31 mouse cellular contexts compared by ENCODE assay signal in the genomic region with DNA sequence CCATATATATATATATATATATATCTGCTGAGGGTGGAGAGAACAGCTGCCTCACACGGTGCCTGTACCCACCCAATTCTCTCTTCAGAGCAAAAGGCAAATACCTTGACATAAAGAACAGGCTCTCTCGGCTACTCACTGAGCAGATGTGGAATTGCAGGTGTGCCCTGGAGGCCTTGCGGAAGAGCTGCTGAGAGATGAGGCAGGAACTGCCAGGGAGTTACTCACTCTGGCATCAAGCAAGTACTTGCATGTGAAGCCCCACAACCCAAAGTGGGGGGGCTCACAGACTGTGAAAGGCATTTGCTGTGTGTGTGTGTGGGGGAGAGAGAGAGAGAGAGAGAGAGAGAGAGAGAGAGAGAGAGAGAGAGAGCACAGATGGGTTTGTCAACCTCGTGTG. TPM values are rescaled to one million over a fixed set of nuclear protein-coding genes. Genes with fewer than 3 reads are reported as not detected.
A peak's percentile ranks its signal among the peaks of the same experiment; 100 is the strongest.
DNase-seq lines count a peak whose midpoint lies in the region; ATAC-seq and TF ChIP-seq lines count a peak whose summit lies in the region.
"Had no signal": no experiment of that assay in that cellular context is flagged by ENCODE, and none has a peak within 500 bp of the region (broad histone marks: within the 10 kb centered on the region; RNA-seq: fewer than 3 reads in every experiment).

No protein-coding gene starts in this region.

- no peak for TF ChIP-seq CTCF in stomach, postnatal 0 days (IDR thresholded peaks at IDR 0.05; ENCODE audit: low read depth)

- intact Hi-C loops in left cerebral cortex, postnatal 25 days (cut with DNase I): no loop called here

- TF ChIP-seq EP300 in stomach, postnatal 0 days (optimal IDR thresholded peaks at IDR 0.05): no peak

- H3K4me2 ChIP-seq in embryonic facial prominence, embryonic 14.5 days (ENCODE audit: low read depth, low read length): no peak overlapping the region
- no peak overlapping the region for H3K4me2 ChIP-seq in heart, embryonic 13.5 days
- H3K4me2 ChIP-seq in stomach, postnatal 0 days (replicated peaks; ENCODE audit: low read depth): no peak overlapping the region
- H3K4me2 ChIP-seq: embryonic facial prominence, embryonic 12.5 days; forebrain, embryonic 13.5 days; heart, embryonic 11.5 days; heart, embryonic 15.5 days; hindbrain, embryonic 13.5 days had no signal

- H3K36me3 ChIP-seq in embryonic facial prominence, embryonic 14.5 days (ENCODE audit: control insufficient read depth, insufficient read depth, low read length): no peaks in the 10 kb centered on the region
- no peaks in the 10 kb centered on the region for H3K36me3 ChIP-seq in embryonic facial prominence, embryonic 10.5 days (replicated peaks)
- peaks cover 29% of the 10 kb centered on the region for H3K36me3 ChIP-seq in heart, embryonic 13.5 days
- H3K36me3 ChIP-seq in stomach, postnatal 0 days (ENCODE audit: control insufficient read depth, insufficient read depth, low read length): no peaks in the 10 kb centered on the region
- H3K36me3 ChIP-seq: embryonic facial prominence, embryonic 12.5 days; heart, embryonic 15.5 days; hindbrain, embryonic 10.5 days; hindbrain, embryonic 13.5 days had no signal

- no peak overlapping the region for H3K27ac ChIP-seq in embryonic facial prominence, embryonic 14.5 days (replicated peaks; ENCODE audit: low read depth, low read length)
- H3K27ac ChIP-seq in embryonic facial prominence, embryonic 10.5 days (replicated peaks): no peak overlapping the region
- no peak overlapping the region for H3K27ac ChIP-seq in heart, embryonic 13.5 days (replicated peaks)
- H3K27ac ChIP-seq in stomach, postnatal 0 days (replicated peaks): peak overlapping the region; percentile 13; the same call in 1 of the 2 replicates
- H3K27ac ChIP-seq: embryonic facial prominence, embryonic 12.5 days; forebrain, embryonic 13.5 days; hindbrain, embryonic 13.5 days had no signal

- no peak overlapping the region for H3K9ac ChIP-seq in embryonic facial prominence, embryonic 14.5 days (ENCODE audit: low read depth, low read length)
- peak overlapping the region; percentile 24; the same call in 1 of the 2 replicates for H3K9ac ChIP-seq in heart, embryonic 13.5 days
- no peak overlapping the region for H3K9ac ChIP-seq in stomach, postnatal 0 days (ENCODE audit: low read length)
- H3K9ac ChIP-seq: embryonic facial prominence, embryonic 12.5 days; forebrain, embryonic 13.5 days; forebrain, postnatal 0 days; heart, embryonic 15.5 days; hindbrain, embryonic 13.5 days had no signal

- no peaks in the 10 kb centered on the region for H3K27me3 ChIP-seq in embryonic facial prominence, embryonic 14.5 days (replicated peaks; ENCODE audit: control insufficient read depth, insufficient read depth, low read length)
- no peaks in the 10 kb centered on the region for H3K27me3 ChIP-seq in embryonic facial prominence, embryonic 10.5 days (replicated peaks; ENCODE audit: low read depth, poor library complexity, severe bottlenecking)
- H3K27me3 ChIP-seq in heart, embryonic 13.5 days (replicated peaks): no peaks in the 10 kb centered on the region
- H3K27me3 ChIP-seq in stomach, postnatal 0 days (ENCODE audit: control insufficient read depth, insufficient read depth, low read length): no peaks in the 10 kb centered on the region
- H3K27me3 ChIP-seq: embryonic facial prominence, embryonic 12.5 days; forebrain, embryonic 13.5 days; heart, embryonic 15.5 days; hindbrain, embryonic 13.5 days had no signal

- peaks cover 12% of the 10 kb centered on the region for H3K4me1 ChIP-seq in embryonic facial prominence, embryonic 14.5 days (ENCODE audit: control insufficient read depth, insufficient read depth, low read length)
- H3K4me1 ChIP-seq in embryonic facial prominence, embryonic 10.5 days: peaks cover 37% of the 10 kb centered on the region
- H3K4me1 ChIP-seq in heart, embryonic 13.5 days: peaks cover 77% of the 10 kb centered on the region
- H3K4me1 ChIP-seq in stomach, postnatal 0 days (replicated peaks; ENCODE audit: control insufficient read depth, insufficient read depth): no peaks in the 10 kb centered on the region

- no peak for ATAC-seq in embryonic facial prominence, embryonic 14.5 days (ENCODE audit: low read depth)
- ATAC-seq in heart, embryonic 13.5 days (ENCODE audit: extremely low read depth, insufficient number of reproducible peaks, low FRiP score, low TSS enrichment): no peak
- no peak for ATAC-seq in stomach, postnatal 0 days (ENCODE audit: low FRiP score, low TSS enrichment)
- ATAC-seq: activated CD4-positive, CD25-positive, alpha-beta regulatory T cell, adult 4 months; forebrain, embryonic 13.5 days; forebrain, postnatal 0 days; hindbrain, embryonic 16.5 days had no signal

- peak; percentile 79 for DNase-seq in embryonic facial prominence, embryonic 14.5 days (ENCODE audit: low spot score)
- DNase-seq in embryonic facial prominence, embryonic 10.5 days (ENCODE audit: low spot score): no peak
- no peak for DNase-seq in heart, adult 9 months (ENCODE audit: low spot score in 2 of 2)
- DNase-seq in thymus, postnatal 0 days (ENCODE audit: low spot score): peak; percentile 37
- no peak for DNase-seq in thymus, postnatal 14 days
- no peak for DNase-seq in stomach, postnatal 0 days (ENCODE audit: low spot score)
- DNase-seq in left cerebral cortex, postnatal 25 days (ENCODE audit: low spot score in 2 of 2): no peak
- DNase-seq: adrenal gland, postnatal 10 days; adrenal gland, postnatal 36 days; cerebellum, adult 18-20 months; cerebellum, adult 9-10 months; cerebellum, postnatal 14 days; forebrain, postnatal 0 days; gastrocnemius, postnatal 36 days; heart, adult 2 months; heart, postnatal 10 days; heart, postnatal 36 days; kidney, adult 11 months had no signal

- no peak overlapping the region for H3K4me3 ChIP-seq in embryonic facial prominence, embryonic 14.5 days (ENCODE audit: low read depth, low read length)
- no peak overlapping the region for H3K4me3 ChIP-seq in embryonic facial prominence, embryonic 10.5 days
- no peak overlapping the region for H3K4me3 ChIP-seq in heart, embryonic 13.5 days
- no peak overlapping the region for H3K4me3 ChIP-seq in stomach, postnatal 0 days (ENCODE audit: low read depth, low read length)
- H3K4me3 ChIP-seq: embryonic facial prominence, embryonic 12.5 days; forebrain, embryonic 13.5 days; heart, adult 2 months; heart, embryonic 15.5 days; hindbrain, embryonic 10.5 days; hindbrain, embryonic 13.5 days had no signal

- H3K9me3 ChIP-seq in embryonic facial prominence, embryonic 14.5 days (ENCODE audit: control insufficient read depth, low read length): no peaks in the 10 kb centered on the region
- H3K9me3 ChIP-seq in embryonic facial prominence, embryonic 10.5 days: no peaks in the 10 kb centered on the region
- no peaks in the 10 kb centered on the region for H3K9me3 ChIP-seq in heart, embryonic 13.5 days
- no peaks in the 10 kb centered on the region for H3K9me3 ChIP-seq in stomach, postnatal 0 days (ENCODE audit: control insufficient read depth, low read length)
- H3K9me3 ChIP-seq: embryonic facial prominence, embryonic 12.5 days; forebrain, embryonic 13.5 days; heart, embryonic 15.5 days; hindbrain, embryonic 10.5 days; hindbrain, embryonic 13.5 days had no signal

- WGBS in embryonic facial prominence, embryonic 14.5 days: 57% methylated on average over 4 of the region's 4 CpGs
- 74% methylated on average over 4 of the region's 4 CpGs for WGBS in embryonic facial prominence, embryonic 10.5 days
- WGBS in heart, embryonic 13.5 days: 64% methylated on average over 4 of the region's 4 CpGs
- 44% methylated on average over 4 of the region's 4 CpGs for WGBS in stomach, postnatal 0 days

RNA-seq across cellular contexts. Expression of gene Crybb3, which starts 47.0 kb away (rescaled TPM):
- polyA plus RNA-seq in embryonic facial prominence, embryonic 14.5 days (2014; fragmentation: Nextera tagmentation; extraction: Ambion mirVana): 2.1 and 2.3 TPM in 2 replicates
- 0.97 and 1.0 TPM in 2 replicates for polyA plus RNA-seq in embryonic facial prominence, embryonic 10.5 days (2016; fragmentation: Nextera tagmentation; extraction: Ambion mirVana)
- polyA plus RNA-seq in heart, embryonic 13.5 days (2015; fragmentation: Nextera tagmentation; extraction: Ambion mirVana): 0.86 and 0.93 TPM in 2 replicates
- polyA plus RNA-seq in thymus, postnatal 0 days (2015; fragmentation: Nextera tagmentation; extraction: Ambion mirVana): 1.0 and 1.2 TPM in 2 replicates
- polyA plus RNA-seq in stomach, postnatal 0 days (2015; fragmentation: Nextera tagmentation; extraction: Ambion mirVana): 0.52 and 0.64 TPM in 2 replicates
- 1 to 10 TPM in 1 of 2 experiments, under 1 TPM in 1; 0.69 to 1.7 TPM for total RNA-seq in left cerebral cortex, postnatal 25 days (2021)
- total RNA-seq: granulocyte monocyte progenitor cell, adult 5-6 weeks had no signal
- polyA plus RNA-seq: activated CD4-positive, CD25-positive, alpha-beta regulatory T cell, adult 4 months had no signal

RNA-seq across cellular contexts. Expression of gene Crybb2, which starts 58.5 kb away (rescaled TPM):
- polyA plus RNA-seq in embryonic facial prominence, embryonic 14.5 days (2014; fragmentation: Nextera tagmentation; extraction: Ambion mirVana): not detected in 2 replicates
- not detected in 2 replicates for polyA plus RNA-seq in embryonic facial prominence, embryonic 10.5 days (2016; fragmentation: Nextera tagmentation; extraction: Ambion mirVana)
- not detected in 2 replicates for polyA plus RNA-seq in heart, embryonic 13.5 days (2015; fragmentation: Nextera tagmentation; extraction: Ambion mirVana)
- 0.26 and 0.80 TPM in 2 replicates for polyA plus RNA-seq in thymus, postnatal 0 days (2015; fragmentation: Nextera tagmentation; extraction: Ambion mirVana)
- not detected in 2 replicates for polyA plus RNA-seq in stomach, postnatal 0 days (2015; fragmentation: Nextera tagmentation; extraction: Ambion mirVana)
- not detected for total RNA-seq in left cerebral cortex, postnatal 25 days (2021)
- total RNA-seq: adrenal gland, postnatal 10 days; adrenal gland, postnatal 36 days; ES-E14; forebrain, postnatal 0 days; gastrocnemius, adult 8-10 months; gastrocnemius, postnatal 36 days; granulocyte monocyte progenitor cell, adult 5-6 weeks; heart, adult 2 months; heart, postnatal 10 days; heart, postnatal 36 days had no signal
- polyA plus RNA-seq: activated CD4-positive, CD25-positive, alpha-beta regulatory T cell, adult 4 months; embryonic facial prominence, embryonic 12.5 days; forebrain, embryonic 13.5 days; forebrain, postnatal 0 days; frontal cortex, adult 2 months; heart, adult 2 months; heart, embryonic 11.5 days; heart, embryonic 15.5 days; hindbrain, embryonic 10.5 days; hindbrain, embryonic 13.5 days; hindbrain, embryonic 16.5 days had no signal

Comparison
In these comparisons a context has a peak if more than half of its experiments do, and no peak if none do; other contexts are left out.
1. DNase-seq: peak in embryonic facial prominence, embryonic 14.5 days (single experiment) and thymus, postnatal 0 days (single experiment); none in embryonic facial prominence, embryonic 10.5 days (single experiment), heart, adult 9 months (0 of 2), thymus, postnatal 14 days (single experiment), stomach, postnatal 0 days (single experiment) and left cerebral cortex, postnatal 25 days (0 of 2).